ENCODE assay signal across 8 mouse cellular contexts in genomic region chr10:80432936-80433512, GRCm38 (mm10). TPM values are rescaled to one million over a fixed set of nuclear protein-coding genes. Genes with fewer than 3 reads are reported as not detected.
DNase-seq lines count a peak whose midpoint lies in the region; ATAC-seq and TF ChIP-seq lines count a peak whose summit lies in the region.

No protein-coding gene starts in this region.

- peaks cover 3% of the 10 kb centered on the region for H3K27me3 ChIP-seq in erythroblast, embryonic 14.5 days (ENCODE audit: control insufficient read depth)
- H3K27me3 ChIP-seq in forebrain, postnatal 0 days (ENCODE audit: insufficient read depth, low read length) = no peaks in the 10 kb centered on the region
- no peaks in the 10 kb centered on the region for H3K27me3 ChIP-seq in lung, postnatal 0 days (replicated peaks; ENCODE audit: insufficient read depth, low read length)
- H3K27me3 ChIP-seq in stomach, embryonic 15.5 days (replicated peaks) = no peaks in the 10 kb centered on the region

- no peak for ATAC-seq in erythroblast, adult 5-6 weeks (replicated peaks; ENCODE audit: low FRiP score, poor library complexity, severe bottlenecking)
- ATAC-seq in forebrain, postnatal 0 days = no peak
- 0 out of 2 replicates have a peak, but pooled peaks have one; percentile 0 for ATAC-seq in lung, postnatal 0 days
- ATAC-seq in stomach, embryonic 15.5 days (ENCODE audit: insufficient read depth, low FRiP score, low read depth) = no peak

- H3K4me3 ChIP-seq in erythroblast, embryonic 14.5 days (replicated peaks) = peak overlapping the region; percentile 100
- H3K4me3 ChIP-seq in forebrain, postnatal 0 days (ENCODE audit: low read depth, low read length) = peak overlapping the region; percentile 93
- peak overlapping the region; percentile 98 for H3K4me3 ChIP-seq in lung, postnatal 0 days (ENCODE audit: low read depth, low read length)
- H3K4me3 ChIP-seq in stomach, embryonic 15.5 days (replicated peaks) = peak overlapping the region; percentile 98

- no peak for TF ChIP-seq EP300 in lung, postnatal 0 days (IDR thresholded peaks at IDR 0.05)

- peaks cover 78% of the 10 kb centered on the region for H3K4me1 ChIP-seq in erythroblast, embryonic 14.5 days (ENCODE audit: control insufficient read depth)
- H3K4me1 ChIP-seq in forebrain, postnatal 0 days (ENCODE audit: insufficient read depth) = peaks cover 13% of the 10 kb centered on the region; the same call in 1 of the 2 replicates
- peaks cover 10% of the 10 kb centered on the region; the same call in 1 of the 2 replicates for H3K4me1 ChIP-seq in lung, postnatal 0 days (ENCODE audit: insufficient read depth, low read depth, low read length)
- H3K4me1 ChIP-seq in stomach, embryonic 15.5 days = peaks cover 33% of the 10 kb centered on the region

- H3K27ac ChIP-seq in forebrain, postnatal 0 days (ENCODE audit: low read depth, low read length) = peak overlapping the region; percentile 93
- peak overlapping the region; percentile 90 for H3K27ac ChIP-seq in lung, postnatal 0 days (ENCODE audit: low read length)
- peak overlapping the region; percentile 93 for H3K27ac ChIP-seq in stomach, embryonic 15.5 days

- H3K36me3 ChIP-seq in erythroblast, embryonic 14.5 days (ENCODE audit: control insufficient read depth) = peaks cover 42% of the 10 kb centered on the region
- peaks cover 21% of the 10 kb centered on the region for H3K36me3 ChIP-seq in forebrain, postnatal 0 days (ENCODE audit: insufficient read depth)
- H3K36me3 ChIP-seq in lung, postnatal 0 days (ENCODE audit: insufficient read depth, low read length) = peaks cover 7% of the 10 kb centered on the region; the same call in 1 of the 2 replicates
- H3K36me3 ChIP-seq in stomach, embryonic 15.5 days = peaks cover 17% of the 10 kb centered on the region

- WGBS in forebrain, postnatal 0 days = 1% methylated on average over 52 of the region's 60 CpGs
- 1% methylated on average over 27 of the region's 60 CpGs for WGBS in lung, postnatal 0 days
- under 1% methylated on average over 58 of the region's 60 CpGs for WGBS in stomach, embryonic 15.5 days

- TF ChIP-seq CTCF in forebrain, postnatal 0 days (IDR thresholded peaks at IDR 0.05; ENCODE audit: low read depth) = no peak
- TF ChIP-seq CTCF in lung, postnatal 0 days (IDR thresholded peaks at IDR 0.05) = no peak

- peak overlapping the region; percentile 90 for H3K9ac ChIP-seq in forebrain, postnatal 0 days
- peak overlapping the region; percentile 77 for H3K9ac ChIP-seq in lung, postnatal 0 days (replicated peaks; ENCODE audit: low read depth)
- H3K9ac ChIP-seq in stomach, embryonic 15.5 days = peak overlapping the region; percentile 99

- no peaks in the 10 kb centered on the region for H3K9me3 ChIP-seq in erythroblast, embryonic 14.5 days (ENCODE audit: control insufficient read depth, low read length)
- H3K9me3 ChIP-seq in forebrain, postnatal 0 days (ENCODE audit: low read length) = no peaks in the 10 kb centered on the region
- H3K9me3 ChIP-seq in lung, postnatal 0 days (ENCODE audit: low read length) = no peaks in the 10 kb centered on the region
- no peaks in the 10 kb centered on the region for H3K9me3 ChIP-seq in stomach, embryonic 15.5 days

- peak overlapping the region; percentile 70 for H3K4me2 ChIP-seq in forebrain, postnatal 0 days (ENCODE audit: low read depth)
- H3K4me2 ChIP-seq in lung, postnatal 0 days (replicated peaks; ENCODE audit: low read depth, low read length) = peak overlapping the region; percentile 86
- peak overlapping the region; percentile 83 for H3K4me2 ChIP-seq in stomach, embryonic 15.5 days

- DNase-seq in MN1 (ENCODE audit: low spot score) = peak; percentile 38
- DNase-seq in forebrain, postnatal 0 days = peak; percentile 57
- peak; percentile 20 for DNase-seq in kidney, adult 18-20 months
- peak; percentile 57 for DNase-seq in lung, postnatal 0 days (ENCODE audit: low spot score)
- DNase-seq in layer of hippocampus, postnatal 36 days = no peak

RNA-seq across cellular contexts. Expression of gene Tcf3, which starts 0.4 kb away (rescaled TPM):
- polyA plus RNA-seq in erythroblast, embryonic 14.5 days (2012) = 61.1 and 64.8 TPM in 2 replicates
- total RNA-seq in erythroblast, adult 5-6 weeks (2015; ENCODE audit: low replicate concordance) = 30.7 and 31.1 TPM in 2 replicates
- 27.9 and 39.6 TPM in 2 replicates for total RNA-seq in erythroblast, adult 5-6 weeks (2017; ENCODE audit: low replicate concordance)
- total RNA-seq in forebrain, postnatal 0 days (2014; rRNA removed) = 69.0 and 91.4 TPM in 2 replicates
- 34.3 and 36.1 TPM in 2 replicates for polyA plus RNA-seq in forebrain, postnatal 0 days (2015; fragmentation: Nextera tagmentation; extraction: Ambion mirVana)
- 34.7 and 36.2 TPM in 2 replicates for polyA plus RNA-seq in lung, postnatal 0 days (2015; fragmentation: Nextera tagmentation; extraction: Ambion mirVana)
- polyA plus RNA-seq in stomach, embryonic 15.5 days (2015; fragmentation: Nextera tagmentation; extraction: Ambion mirVana) = 88.9 and 100 TPM in 2 replicates
- total RNA-seq in layer of hippocampus, postnatal 36 days (2021) = 10 to 100 TPM; 30.5 to 30.6 TPM

RNA-seq across cellular contexts. Expression of gene Uqcr11, which starts 26.4 kb away (rescaled TPM):
- polyA plus RNA-seq in erythroblast, embryonic 14.5 days (2012) = 197 and 289 TPM in 2 replicates
- 38.2 and 42.4 TPM in 2 replicates for total RNA-seq in erythroblast, adult 5-6 weeks (2015; ENCODE audit: low replicate concordance)
- 56.0 and 60.8 TPM in 2 replicates for total RNA-seq in erythroblast, adult 5-6 weeks (2017; ENCODE audit: low replicate concordance)
- 230 and 424 TPM in 2 replicates for total RNA-seq in forebrain, postnatal 0 days (2014; rRNA removed)
- 688 and 881 TPM in 2 replicates for polyA plus RNA-seq in forebrain, postnatal 0 days (2015; fragmentation: Nextera tagmentation; extraction: Ambion mirVana)
- polyA plus RNA-seq in lung, postnatal 0 days (2015; fragmentation: Nextera tagmentation; extraction: Ambion mirVana) = 511 and 651 TPM in 2 replicates
- polyA plus RNA-seq in stomach, embryonic 15.5 days (2015; fragmentation: Nextera tagmentation; extraction: Ambion mirVana) = 724 and 753 TPM in 2 replicates
- 100 to 1,000 TPM; 443 to 467 TPM for total RNA-seq in layer of hippocampus, postnatal 36 days (2021)

RNA-seq across cellular contexts. Expression of gene Mbd3, which starts 33.7 kb away (rescaled TPM):
- 24.1 and 26.2 TPM in 2 replicates for polyA plus RNA-seq in erythroblast, embryonic 14.5 days (2012)
- total RNA-seq in erythroblast, adult 5-6 weeks (2015; ENCODE audit: low replicate concordance) = 11.9 and 38.4 TPM in 2 replicates
- total RNA-seq in erythroblast, adult 5-6 weeks (2017; ENCODE audit: low replicate concordance) = 10.5 and 21.3 TPM in 2 replicates
- 37.9 and 43.9 TPM in 2 replicates for total RNA-seq in forebrain, postnatal 0 days (2014; rRNA removed)
- polyA plus RNA-seq in forebrain, postnatal 0 days (2015; fragmentation: Nextera tagmentation; extraction: Ambion mirVana) = 183 and 196 TPM in 2 replicates
- polyA plus RNA-seq in lung, postnatal 0 days (2015; fragmentation: Nextera tagmentation; extraction: Ambion mirVana) = 90.6 and 90.7 TPM in 2 replicates
- 204 and 216 TPM in 2 replicates for polyA plus RNA-seq in stomach, embryonic 15.5 days (2015; fragmentation: Nextera tagmentation; extraction: Ambion mirVana)
- 100 to 1,000 TPM; 148 to 156 TPM for total RNA-seq in layer of hippocampus, postnatal 36 days (2021)

RNA-seq across cellular contexts. Expression of gene Mex3d, which starts 45.6 kb away (rescaled TPM):
- polyA plus RNA-seq in erythroblast, embryonic 14.5 days (2012) = 0.53 and 0.55 TPM in 2 replicates
- total RNA-seq in erythroblast, adult 5-6 weeks (2015; ENCODE audit: low replicate concordance) = 1.5 TPM in 1 of 2 replicates, not detected in the other
- 0.51 and 0.70 TPM in 2 replicates for total RNA-seq in erythroblast, adult 5-6 weeks (2017; ENCODE audit: low replicate concordance)
- total RNA-seq in forebrain, postnatal 0 days (2014; rRNA removed) = 107 and 120 TPM in 2 replicates
- polyA plus RNA-seq in forebrain, postnatal 0 days (2015; fragmentation: Nextera tagmentation; extraction: Ambion mirVana) = 18.3 and 18.4 TPM in 2 replicates
- 6.0 and 6.3 TPM in 2 replicates for polyA plus RNA-seq in lung, postnatal 0 days (2015; fragmentation: Nextera tagmentation; extraction: Ambion mirVana)
- 7.8 and 8.7 TPM in 2 replicates for polyA plus RNA-seq in stomach, embryonic 15.5 days (2015; fragmentation: Nextera tagmentation; extraction: Ambion mirVana)
- 10 to 100 TPM; 18.2 to 18.4 TPM for total RNA-seq in layer of hippocampus, postnatal 36 days (2021)

Comparison
In these comparisons a context has a peak if more than half of its experiments do, and no peak if none do; other contexts are left out.
1. DNase-seq: peak in MN1 (single experiment), forebrain, postnatal 0 days (single experiment), kidney, adult 18-20 months (single experiment) and lung, postnatal 0 days (single experiment); none in layer of hippocampus, postnatal 36 days (0 of 2).
2. Peak in every context shown above with its lines, with median percentiles within 50 percentile points of each other: H3K4me3 ChIP-seq, H3K27ac ChIP-seq, H3K4me2 ChIP-seq and H3K9ac ChIP-seq.